Mouse (Mus musculus) common myeloid progenitor, adult 5-6 weeks (primary cell): ENCODE data around the gene Zfp985. TPM values are rescaled to one million over a fixed set of nuclear protein-coding genes. Genes with fewer than 3 reads are reported as not detected.
"Not testable (repeated sequence)": the region's sequence is repeated elsewhere in the genome, so short reads cannot be mapped to it uniquely, and the experiment has no call there.

Experiments used
- ATAC-seq: replicated peaks from 2 replicates; pipeline ENCODE4 v1.8.0; 2016; ENCODE audit warnings: low read depth, mild to moderate bottlenecking, moderate TSS enrichment, inconsistent platforms; ENCODE audit not compliant: poor library complexity, severe bottlenecking
- total RNA-seq: library from RNA; stranded (forward); fragments of 200-1000, 187-1606 nt; gene quantifications from 2 replicates; pipeline ENCODE4 v1.2.3, GENCODE M21; 2017

The Zfp985 gene
- 0.05 and 0.29 TPM in 2 replicates for total RNA-seq

DNA sequence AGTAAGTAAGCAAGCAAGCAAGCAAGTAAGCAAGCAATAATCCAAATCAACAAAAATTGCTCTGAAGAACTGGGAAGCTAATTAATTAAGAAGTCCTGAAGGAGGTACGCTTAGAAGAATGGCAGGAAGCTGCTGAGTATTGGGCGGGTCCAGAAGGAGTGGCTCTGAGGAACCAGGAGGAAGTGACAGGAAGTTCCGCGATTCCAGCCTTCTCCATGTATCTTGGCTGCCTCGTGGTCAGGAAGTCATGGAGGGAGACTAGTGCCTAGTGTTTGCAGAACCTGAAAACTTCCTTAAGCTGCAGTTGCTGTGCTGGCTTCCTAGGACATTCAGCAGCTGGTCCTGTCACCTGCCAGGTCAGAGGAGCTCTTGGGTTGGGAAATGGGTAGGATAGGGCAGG is at the start of gene Zfp985:
Gene Zfp985 (plus strand): TSS at position 207 of the 400 bp plus-strand sequence.
- ATAC-seq = not testable (repeated sequence)

- ATAC-seq = no peak
Observed at GRCm38 (mm10) chr4:147509174-147509573, 43.9 kb upstream of the Zfp985 start.

GRCm38 (mm10) chr4:147518981-147519380 is 34.1 kb upstream of the Zfp985 start:
- no peak for ATAC-seq

DNA sequence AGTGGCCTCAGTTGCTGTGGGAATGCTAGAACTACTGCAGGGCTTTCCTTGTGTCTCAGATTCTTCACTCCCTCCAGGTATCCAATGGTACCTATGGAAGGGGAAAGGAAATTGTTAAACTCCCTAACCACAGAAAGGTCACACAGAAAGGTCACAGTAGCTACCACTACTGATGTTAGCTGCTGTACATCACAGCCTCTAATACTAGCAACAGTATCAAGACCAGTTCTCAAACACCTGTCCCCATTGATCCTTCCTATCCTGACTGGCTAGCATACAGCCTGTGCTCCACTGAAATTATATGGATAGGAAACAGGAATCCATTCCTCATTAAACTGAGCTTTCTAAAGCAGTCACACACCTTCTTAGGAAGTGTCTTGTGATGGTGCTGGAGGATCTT is 33.0 kb upstream of the Zfp985 start:
- no peak for ATAC-seq

DNA sequence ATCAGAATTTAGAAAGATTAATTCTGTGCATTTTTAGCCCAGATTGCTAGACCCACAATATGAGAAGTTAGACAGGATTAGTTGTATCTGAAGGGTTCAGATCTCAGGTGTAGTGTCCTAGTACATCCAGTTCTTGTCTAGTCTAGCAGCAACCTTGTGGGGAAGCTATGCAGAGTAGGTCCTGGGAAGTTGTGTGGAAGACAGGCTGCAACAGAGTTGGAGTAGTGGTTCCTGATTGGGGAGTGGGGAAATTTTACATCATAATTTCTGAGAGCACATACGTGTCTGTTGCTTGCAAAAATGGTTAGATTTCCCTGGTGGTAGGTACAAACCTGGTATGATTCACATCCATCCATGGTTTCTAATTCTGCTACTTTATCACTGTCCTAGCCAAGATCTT is 28.0 kb upstream of the Zfp985 start:
- ATAC-seq = no peak

- no peak for ATAC-seq
Observed at GRCm38 (mm10) chr4:147530366-147530765, 22.7 kb upstream of the Zfp985 start.

DNA sequence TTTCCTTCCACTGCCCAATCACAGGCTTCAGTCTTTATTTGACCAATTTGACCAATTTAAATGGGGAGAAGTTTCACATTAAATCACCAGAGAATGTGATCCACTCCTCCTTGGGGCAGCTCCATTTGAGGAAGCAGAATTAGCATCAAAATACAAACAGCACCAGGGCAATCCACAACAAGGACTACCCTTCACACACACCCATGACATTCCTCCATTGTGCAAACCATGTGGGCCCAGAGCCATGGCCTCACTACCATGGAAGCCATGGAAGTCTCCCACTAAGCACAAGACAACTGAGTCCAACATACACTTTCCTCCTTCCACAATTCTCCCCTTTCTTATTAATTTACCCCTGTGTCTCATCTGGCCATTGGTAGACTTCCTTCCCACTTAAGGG is 17.2 kb upstream of the Zfp985 start:
- not testable (repeated sequence) for ATAC-seq

DNA sequence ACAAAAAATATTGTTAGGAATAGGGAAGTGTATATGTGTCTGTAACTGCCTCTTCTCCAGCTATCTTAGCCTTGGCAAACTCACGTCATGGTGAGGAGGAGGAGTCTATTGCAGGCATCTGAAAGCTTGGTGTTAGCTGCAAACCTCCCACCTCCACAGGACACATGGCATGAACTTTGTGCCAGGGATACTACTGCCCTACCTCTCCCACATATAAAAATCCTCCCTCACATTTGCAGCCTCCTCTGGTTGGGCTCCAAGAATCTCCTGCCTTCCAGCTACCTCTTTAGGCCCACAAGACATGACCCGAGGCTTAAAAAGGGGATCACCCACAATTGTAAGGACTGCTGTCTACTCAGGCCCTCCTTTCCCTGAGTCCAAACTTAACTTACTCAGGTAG is 15.4 kb upstream of the Zfp985 start:
- ATAC-seq = no peak

DNA sequence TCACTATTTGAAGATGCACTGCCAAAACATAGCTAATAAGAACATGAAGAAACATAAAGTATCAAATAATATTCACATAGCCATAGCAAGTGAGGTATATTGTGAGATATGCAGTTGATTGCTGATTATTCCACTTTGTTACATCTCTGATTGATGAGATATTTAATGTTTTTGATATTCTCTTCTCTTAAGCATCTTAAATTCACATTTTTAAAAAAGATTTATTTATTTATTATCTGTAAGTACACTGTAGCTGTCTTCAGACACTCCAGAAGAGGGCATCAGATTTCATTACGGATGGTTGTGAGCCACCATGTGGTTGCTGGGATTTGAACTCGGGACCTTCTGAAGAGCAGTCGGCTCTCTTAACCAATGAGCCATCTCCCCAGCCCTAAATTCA is 13.2 kb upstream of the Zfp985 start, which contains the start of gene Gm16503:
Gene Gm16503 (plus strand): TSS at position 301 of the 400 bp plus-strand sequence.
- ATAC-seq = not testable (repeated sequence)

GRCm38 (mm10) chr4:147541105-147541504 is 12.0 kb upstream of the Zfp985 start:
- no peak for ATAC-seq

- ATAC-seq = not testable (repeated sequence)
Observed at GRCm38 (mm10) chr4:147554361-147554760, 1.3 kb downstream of the Zfp985 start.

- ATAC-seq = not testable (repeated sequence)
Observed at GRCm38 (mm10) chr4:147556921-147557320, 3.8 kb downstream of the Zfp985 start.

- not testable (repeated sequence) for ATAC-seq
Observed at GRCm38 (mm10) chr4:147558011-147558410, 4.9 kb downstream of the Zfp985 start.

DNA sequence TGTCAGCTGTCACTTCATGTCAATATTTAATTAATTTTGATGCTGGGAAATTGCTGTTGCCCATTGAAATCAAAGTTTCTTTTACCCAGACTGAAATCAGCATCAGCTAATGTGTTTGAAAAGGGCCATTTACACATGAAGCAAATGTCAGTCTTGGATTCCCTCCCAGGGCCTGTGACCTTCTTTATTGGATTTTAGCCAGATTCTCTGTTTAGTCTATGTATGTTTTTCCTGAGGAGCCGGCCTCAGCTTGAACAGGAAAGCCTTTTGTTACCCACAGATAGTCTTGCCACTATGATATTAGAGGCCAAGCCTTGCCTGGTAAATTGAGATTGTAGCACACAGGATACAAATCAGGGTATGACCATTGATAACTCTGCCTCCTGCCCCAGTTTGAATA is 6.0 kb downstream of the Zfp985 start:
- ATAC-seq = not testable (repeated sequence)

DNA sequence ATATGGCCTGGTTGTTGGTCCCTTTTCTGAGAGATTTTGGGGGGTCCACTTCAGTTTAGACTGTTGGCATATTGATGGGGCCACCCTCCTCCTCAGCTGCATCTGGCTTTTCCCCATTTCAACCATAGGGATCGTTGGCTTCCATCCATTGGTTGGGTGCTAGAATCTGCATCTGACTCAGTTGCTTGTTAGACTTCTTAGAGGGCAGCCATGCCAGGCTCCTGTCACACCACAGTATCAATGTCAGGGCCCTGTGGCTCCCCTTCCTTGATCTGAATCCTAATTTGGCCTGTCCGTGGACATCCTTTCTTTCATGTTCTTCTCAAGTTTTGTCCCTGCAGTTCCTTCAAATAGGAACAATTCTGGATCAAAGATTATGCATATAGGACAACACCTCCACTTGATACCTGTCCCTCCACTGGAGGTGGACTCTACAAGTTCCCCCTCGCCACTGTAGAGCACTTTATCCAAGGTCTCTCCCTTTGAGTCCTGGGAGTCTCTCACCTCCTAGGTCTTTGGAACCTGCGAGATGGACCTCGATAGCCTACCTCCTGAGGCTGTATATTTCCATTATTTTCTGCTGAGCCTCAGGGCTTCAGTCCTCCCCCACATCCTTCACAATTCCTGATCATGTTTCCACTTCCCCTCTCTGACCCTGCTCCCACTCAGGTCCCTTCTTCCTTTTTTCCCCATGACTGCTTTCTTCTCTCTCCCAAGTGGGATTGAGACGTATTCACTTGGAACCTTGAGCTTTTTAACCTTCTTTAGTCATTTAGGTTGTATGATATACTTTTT is 12.5 kb downstream of the Zfp985 start:
- no peak for ATAC-seq

- ATAC-seq = not testable (repeated sequence)
Observed at GRCm38 (mm10) chr4:147571156-147571555, 18.1 kb downstream of the Zfp985 start.

DNA sequence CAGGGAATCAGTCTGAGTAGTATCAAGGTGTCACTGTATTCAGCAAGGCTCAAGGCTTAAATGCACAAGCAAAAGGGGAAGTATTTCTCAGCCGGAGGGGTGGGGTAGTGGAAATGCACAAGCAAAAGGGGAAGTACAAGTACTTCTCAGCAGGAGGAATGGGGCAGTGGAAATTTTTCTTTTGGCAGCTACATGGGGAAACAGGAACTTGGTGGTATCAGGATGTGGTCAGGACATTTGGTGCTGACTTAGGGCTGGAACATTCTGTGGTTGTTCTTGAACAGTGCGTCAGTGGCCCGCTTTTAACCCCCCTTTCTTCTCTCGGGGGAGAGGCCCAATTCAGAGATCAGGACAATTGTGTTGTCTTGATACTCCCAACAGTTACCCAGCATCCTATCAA is 26.3 kb downstream of the Zfp985 start:
- peak; percentile 54; the same call in 1 of the 2 replicates for ATAC-seq

DNA sequence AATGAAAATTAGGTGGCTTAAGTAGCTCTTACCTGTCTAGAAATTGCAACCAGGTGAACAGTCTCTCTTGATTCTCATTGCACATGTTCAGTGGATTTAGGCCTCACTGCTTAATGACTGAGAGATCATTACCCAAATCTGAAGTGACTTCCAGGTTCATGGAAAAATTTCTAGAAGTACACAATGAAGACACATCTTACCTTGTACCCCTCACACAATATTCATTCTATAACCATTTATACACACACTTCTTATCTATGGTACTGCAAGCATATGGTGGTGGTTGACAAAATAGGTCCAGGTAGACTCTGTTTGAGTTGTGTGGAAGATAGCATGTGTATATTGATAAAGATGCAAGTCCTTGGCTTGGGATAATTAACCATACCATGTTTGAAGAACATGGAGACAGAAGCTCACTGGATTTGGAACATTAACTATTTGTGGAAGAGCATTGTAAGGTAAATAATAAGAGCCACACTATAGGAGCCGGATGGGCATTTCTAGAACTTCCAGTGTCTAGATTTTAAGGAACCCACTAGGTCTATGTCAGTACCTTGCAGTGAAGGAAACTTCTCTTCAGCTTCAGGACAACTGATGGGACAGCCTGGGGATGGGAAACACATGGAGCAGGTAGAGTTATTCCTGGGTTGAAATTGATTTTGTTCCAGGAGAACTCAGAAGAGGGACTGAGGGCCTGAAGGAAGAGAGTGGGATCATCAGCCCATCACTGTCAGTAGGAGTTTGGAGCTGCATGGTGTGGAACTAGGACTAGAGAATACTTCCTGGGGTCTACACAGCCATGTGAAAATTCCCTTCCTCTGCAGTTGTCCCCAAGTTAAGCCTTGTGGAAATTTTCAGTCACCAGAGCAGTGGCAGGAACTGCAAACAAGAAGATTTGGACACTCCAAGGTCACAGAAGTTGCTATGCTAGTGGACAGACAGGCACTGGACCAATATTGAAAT is 33.7 kb downstream of the Zfp985 start:
- ATAC-seq = no peak

- ATAC-seq = not testable (repeated sequence)
Observed at GRCm38 (mm10) chr4:147594630-147595029, 41.6 kb downstream of the Zfp985 start.

DNA sequence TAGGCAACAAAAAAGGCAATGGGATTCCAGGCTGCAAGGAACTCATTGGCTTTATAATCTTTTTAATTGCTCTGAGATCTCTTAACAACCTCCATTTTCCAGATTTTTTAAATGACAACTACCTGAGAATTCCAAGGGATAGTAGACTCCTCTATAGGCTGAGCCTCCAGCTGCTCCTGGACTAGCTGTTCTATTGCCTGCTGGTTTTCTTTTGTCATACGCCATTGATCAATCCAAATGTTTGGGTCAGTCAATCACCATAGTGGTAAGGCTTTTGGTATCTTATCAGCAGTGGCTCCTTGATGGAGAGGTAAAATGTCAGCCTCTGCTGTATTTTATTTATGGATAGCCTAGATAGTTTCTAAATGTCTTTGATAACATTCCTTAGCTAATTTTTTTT is 44.6 kb downstream of the Zfp985 start:
- ATAC-seq = no peak

- ATAC-seq = no peak
Observed at GRCm38 (mm10) chr4:147598831-147599230, 45.8 kb downstream of the Zfp985 start.
